Mouse (Mus musculus) adrenal gland, postnatal 36 days (tissue): ENCODE results near the gene Polr2i. TPM values are rescaled to one million over a fixed set of nuclear protein-coding genes. Genes with fewer than 3 reads are reported as not detected.
"Not testable (repeated sequence)": the region's sequence is repeated elsewhere in the genome, so short reads cannot be mapped to it uniquely, and the experiment has no call there.

Experiments
- DNase-seq, 2 experiments: peaks; one replicate each; pipeline ENCODE4 v3.0.0; 2021; ENCODE audit warnings: mixed read lengths in 1 of 2
- long read RNA-seq, 2 experiments: library from polyadenylated mRNA; stranded (forward); transcript quantifications; one replicate each; pipeline ENCODE4 v2.0.0; 2021; ENCODE audit warnings: borderline sequencing depth in 2 of 2
- total RNA-seq, 2 experiments: library from RNA; stranded (reverse); gene quantifications; 2 replicates each; pipeline ENCODE4 v1.2.3; 2021

Polr2i gene
- 10 to 100 TPM; 69.4 to 76.1 TPM for total RNA-seq
- long read RNA-seq, experiment 1, transcript Polr2i-202 (5 exons, 508 nt) = minor isoform, 7 of 53 reads
- long read RNA-seq, experiment 1, transcript Polr2i-201 (6 exons, 819 nt) = major isoform, 45 of 53 reads
- long read RNA-seq, experiment 1, partial matches to known transcripts = 0 of 53 reads
- long read RNA-seq, experiment 1, other reads (novel, unspliced or antisense) = 0 of 53 reads
- long read RNA-seq, experiment 2, transcript Polr2i-201 (6 exons, 819 nt) = major isoform, 11 of 15 reads
- long read RNA-seq, experiment 2, partial matches to known transcripts = 1 of 15 reads
- long read RNA-seq, experiment 2, other reads (novel, unspliced or antisense) = 1 of 15 reads

DNA sequence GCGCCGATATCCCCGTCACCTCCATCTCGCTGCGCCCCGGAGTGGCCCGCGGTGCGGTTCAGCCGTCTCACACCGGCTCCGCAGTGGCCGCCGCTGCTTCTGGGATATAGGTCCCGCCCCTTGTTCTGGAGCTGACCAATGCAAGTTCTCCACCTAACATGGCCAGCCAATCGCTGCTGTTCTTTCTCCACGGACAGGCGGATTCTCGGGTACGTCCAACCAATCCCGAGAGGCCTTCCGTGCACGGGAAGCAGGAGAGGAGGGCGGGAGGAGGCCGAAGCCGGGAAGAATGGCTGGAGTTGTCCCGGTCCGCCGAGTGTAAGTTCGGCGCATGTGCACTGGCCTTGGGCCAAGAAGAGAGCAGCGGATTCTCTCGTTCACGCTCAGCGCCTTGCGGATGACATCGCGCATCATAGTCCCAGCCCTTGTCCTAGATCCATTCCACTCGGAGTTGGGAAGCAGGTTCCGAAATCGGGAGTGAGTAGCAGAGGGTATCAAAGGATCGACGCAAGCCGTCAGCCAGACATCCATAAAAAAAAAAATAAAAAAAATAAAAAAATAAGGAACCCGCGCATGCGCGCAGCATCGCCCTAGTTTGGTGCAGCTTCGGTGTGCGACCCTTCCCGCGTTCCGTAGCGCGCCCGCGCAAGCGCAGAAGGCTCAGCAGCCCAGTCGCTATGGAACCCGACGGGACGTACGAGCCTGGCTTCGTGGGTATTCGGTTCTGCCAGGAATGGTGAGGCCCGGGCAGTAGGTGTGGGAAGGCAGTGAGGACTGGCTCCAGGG, at the start of gene Polr2i, which contains the start of gene Tbcb:
Gene Polr2i (plus strand): TSS at position 280 of the 786 bp plus-strand sequence.
Gene Tbcb (minus strand): TSS at position 604 of the 786 bp plus-strand sequence.
- DNase-seq = peak; percentile 97 to 98

- not testable (repeated sequence) for DNase-seq
Measured at GRCm38 (mm10) chr7:30183189-30183588, 48.6 kb upstream of the Polr2i start.

- DNase-seq = peak; percentile 91 to 94
Measured at GRCm38 (mm10) chr7:30183879-30184289, 47.9 kb upstream of the Polr2i start, which contains the start of gene Cox7a1. Gene Cox7a1 (plus strand): TSS chr7:30184144.

DNA sequence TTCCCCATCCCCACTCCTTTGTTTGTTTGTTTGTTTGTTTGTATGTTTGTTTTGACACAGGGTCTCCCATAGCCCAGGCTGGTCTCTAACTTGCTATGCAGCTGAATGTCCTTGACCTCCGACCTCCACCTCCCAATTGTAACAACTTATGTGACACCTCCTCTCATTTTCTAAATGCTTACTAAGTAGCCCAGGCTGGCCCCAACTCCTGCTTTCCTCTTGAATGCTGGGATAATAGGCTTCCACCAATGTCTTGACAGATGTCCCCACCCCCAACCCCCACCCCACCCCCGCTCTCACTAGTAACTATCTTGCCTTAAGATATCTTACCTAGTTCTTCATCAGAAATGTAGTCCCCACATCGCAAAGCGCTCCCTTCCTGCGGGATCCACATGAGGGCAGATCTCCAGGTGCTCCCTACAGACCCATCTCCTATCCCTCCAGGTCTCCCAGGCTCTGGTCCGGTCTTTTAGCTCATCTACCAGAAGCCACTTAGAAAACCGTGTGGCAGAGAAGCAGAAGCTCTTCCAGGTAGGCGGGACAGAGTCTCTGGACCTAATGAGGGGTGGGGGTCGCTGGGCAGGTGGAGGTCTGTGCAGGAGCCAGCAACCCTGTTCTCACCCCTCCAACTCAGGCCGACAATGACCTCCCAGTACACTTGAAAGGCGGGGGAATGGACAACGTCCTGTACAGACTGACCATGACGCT, 47.0 kb upstream of the Polr2i start:
- no peak for DNase-seq

DNA sequence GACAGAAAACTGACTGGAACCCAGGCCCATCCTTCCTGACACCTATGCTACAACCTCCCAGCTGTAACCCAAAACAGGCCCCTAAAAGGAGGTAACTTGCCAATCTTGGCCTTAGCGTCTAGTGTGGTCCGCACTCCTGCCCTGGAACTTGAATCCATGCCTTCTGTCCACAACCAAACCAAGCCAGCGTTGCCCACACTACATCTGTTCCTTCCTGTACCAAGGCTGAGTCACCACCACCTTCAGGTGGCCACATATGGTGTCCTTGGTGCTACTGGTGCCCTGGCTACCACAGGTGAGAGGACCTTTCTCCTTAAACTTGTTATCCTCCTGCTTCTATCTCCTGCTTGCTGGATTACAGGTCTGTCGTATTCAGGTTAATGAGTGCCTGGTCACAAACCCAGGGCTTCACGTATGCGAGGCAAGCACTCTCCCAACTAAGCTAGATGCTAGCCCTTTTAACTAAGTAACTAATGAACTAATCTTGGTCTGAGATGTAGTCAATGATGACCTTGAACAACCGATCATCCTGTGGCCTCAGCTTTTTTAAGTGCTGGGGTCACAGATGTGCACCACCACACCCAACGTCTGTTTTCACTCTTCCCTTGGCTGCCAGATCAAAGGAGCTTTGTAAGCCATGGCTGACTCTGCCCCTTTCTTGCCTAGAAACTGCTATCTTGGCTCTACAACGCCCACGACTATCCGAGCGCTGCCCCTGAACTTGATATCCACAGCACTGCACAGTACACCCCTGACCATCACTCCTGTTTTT, 43.2 kb upstream of the Polr2i start:
- DNase-seq = no peak

DNA sequence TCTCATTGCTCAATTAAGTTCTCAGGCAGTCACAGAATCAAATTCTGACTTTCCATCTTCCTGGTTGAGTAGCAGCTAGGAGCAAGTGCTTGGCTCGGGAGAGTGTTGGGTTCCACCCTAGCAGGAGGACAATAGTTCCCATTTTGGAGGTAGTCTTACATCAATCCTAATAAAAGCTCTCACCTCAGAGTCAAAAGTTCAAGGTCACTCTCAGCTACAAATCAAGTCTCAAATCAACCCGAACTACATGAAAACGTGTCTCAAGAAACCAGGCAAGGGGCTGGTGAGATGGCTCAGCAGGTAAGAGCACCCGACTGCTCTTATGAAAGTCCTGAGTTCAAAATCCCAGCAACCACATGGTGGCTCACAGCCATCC, 42.6 kb upstream of the Polr2i start:
- DNase-seq = no peak

DNA sequence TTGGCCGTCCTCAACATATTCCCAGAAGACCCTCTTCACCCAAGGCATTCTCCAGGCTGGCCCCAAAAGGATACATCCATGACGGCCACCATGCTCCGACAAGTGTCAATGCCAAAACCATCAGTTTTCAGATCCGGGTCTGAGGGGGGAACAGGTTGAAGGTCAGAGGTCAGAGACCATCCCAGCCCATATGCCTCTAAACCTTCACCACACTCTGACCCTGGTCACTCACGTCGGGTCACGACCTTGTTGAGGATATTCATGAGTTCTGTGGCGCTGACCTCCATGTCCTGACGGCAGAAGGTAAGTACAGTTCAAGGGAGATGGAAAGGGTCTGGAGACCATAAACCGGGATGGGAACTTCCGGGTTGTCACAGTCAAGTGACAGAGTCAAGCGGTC, 39.7 kb upstream of the Polr2i start:
- DNase-seq = no peak

DNA sequence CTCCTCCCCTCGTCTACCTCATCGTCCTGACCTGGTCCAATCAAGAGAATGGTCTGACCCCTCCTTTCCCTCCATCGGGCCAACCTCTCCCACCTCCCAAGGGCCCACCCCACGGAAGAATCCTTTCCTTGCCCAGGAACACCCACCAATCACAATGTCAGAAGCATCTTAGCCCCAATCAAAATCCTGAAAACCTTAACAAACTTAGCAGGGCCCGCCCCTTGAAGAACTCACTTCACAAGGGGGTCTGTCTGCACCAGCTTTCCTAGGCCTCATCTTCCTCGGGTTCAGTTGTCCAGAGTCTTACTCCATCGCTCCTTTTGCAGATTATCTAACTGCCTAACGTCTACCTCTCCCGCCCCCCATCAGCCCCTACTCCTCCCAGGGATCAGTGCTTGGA, 38.7 kb upstream of the Polr2i start:
- no peak for DNase-seq

DNA sequence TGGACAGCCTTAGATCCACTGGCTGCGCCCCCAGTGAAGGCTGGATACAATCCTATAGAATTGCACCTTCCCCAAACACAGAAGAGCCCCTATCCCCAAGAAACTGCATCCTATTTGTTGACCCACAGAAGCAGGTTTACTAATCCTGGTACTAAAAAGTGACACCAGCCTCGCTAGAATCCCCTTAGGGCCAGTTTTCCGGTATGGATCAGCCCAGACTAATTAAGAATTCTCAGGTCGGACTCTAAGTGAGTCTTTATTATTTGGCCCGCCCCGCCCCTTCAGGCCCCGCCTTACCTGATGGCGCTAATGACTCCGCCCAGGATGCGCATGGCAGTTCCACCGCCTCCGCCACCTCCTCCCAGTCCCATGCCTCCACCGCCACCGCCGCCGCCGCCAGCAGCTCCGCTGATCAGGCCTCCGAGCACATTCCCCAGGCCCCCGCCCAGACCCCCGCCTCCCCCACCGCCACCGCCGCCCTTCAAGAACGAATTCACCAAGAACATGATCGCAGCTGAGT, 38.1 kb upstream of the Polr2i start:
- DNase-seq = peak; percentile 89 to 91

GRCm38 (mm10) chr7:30194101-30194831, 37.5 kb upstream of the Polr2i start:
- DNase-seq = peak in 1 of 2 experiments; percentile 61

GRCm38 (mm10) chr7:30194884-30195283, 36.9 kb upstream of the Polr2i start:
- DNase-seq = peak; percentile 99

- DNase-seq = no peak
Measured at GRCm38 (mm10) chr7:30195461-30195860, 36.3 kb upstream of the Polr2i start.

GRCm38 (mm10) chr7:30196171-30196570, 35.6 kb upstream of the Polr2i start:
- peak; percentile 62 to 72 for DNase-seq

DNA sequence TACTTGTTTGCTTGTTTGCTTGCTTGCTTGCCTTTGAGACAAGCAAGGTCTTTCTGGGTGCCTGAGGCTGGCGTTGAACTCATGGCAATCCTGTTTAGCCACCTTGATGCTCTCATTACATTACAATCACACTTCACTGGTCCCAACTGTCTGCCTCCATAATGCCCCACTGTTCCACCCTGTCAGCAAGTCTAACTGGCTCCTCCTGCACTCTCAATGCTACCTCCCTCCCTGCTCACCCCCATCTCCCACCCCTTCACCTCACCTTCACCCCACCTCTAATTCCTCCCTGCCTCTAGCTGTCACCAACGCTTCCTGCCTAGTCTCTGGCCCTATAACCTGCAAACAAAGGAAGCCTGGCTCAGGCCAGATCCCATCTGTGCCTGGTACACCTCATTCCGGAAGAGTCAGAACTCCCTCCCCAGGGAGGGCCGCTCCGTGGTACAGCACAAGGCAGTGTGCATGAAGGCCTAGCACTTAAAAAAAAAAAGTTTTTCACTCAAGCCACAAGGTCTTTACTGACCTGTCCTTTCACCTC, 34.1 kb upstream of the Polr2i start:
- DNase-seq = no peak

- DNase-seq = peak; percentile 63 to 77
Measured at GRCm38 (mm10) chr7:30198481-30198971, 33.2 kb upstream of the Polr2i start, which contains the start of gene Capns1. Gene Capns1 (minus strand): TSS chr7:30198811.

DNA sequence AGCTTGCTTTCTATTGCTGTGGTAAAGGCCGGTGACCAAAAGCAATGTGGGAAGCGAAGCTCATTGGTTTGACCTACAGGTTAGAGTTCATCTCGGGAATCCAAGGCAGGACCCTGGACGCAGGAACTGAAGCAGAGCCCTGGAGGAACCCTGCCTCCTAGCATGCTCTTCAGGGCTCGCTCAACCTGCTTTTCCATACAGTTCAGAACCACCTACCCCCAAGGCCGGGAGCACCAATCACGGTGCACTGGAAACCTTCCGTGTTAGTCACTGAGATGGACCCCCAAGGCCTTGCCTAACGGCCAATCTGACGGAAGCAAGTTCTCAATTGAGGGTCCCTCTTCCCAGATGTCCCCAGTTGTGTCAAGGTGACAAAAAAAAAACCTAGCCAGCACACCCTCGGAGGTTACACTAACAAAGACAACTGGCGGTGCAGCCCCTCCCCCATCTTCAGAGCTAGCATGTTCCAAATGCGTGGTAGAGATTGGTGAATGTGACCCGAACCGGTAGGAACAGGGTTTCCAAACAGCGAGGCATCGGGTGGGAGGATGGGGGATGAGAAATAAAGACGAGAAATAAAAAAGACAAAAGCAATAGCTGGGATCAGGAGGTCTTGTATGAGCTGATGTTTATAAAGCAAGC, 32.1 kb upstream of the Polr2i start:
- no peak for DNase-seq

DNA sequence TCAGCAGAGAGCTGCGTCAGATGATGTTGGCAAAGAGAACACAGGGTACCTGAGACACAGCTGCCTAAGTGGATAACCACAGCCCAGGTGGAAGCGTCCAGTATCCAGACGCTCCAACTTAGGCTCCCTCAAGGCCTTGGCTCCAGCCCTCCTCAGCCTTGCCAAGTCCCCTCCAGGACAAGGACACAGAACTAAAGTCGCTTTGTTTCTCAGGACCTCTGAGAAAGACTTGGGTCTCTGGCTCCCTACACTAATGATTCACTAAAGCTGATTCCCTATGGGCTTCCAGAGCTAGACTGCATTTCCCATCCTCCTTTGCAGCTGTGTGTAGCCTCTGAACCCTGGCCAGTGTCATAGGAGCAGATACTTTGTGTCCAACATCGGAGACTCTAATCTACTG, 31.5 kb upstream of the Polr2i start:
- no peak for DNase-seq

DNA sequence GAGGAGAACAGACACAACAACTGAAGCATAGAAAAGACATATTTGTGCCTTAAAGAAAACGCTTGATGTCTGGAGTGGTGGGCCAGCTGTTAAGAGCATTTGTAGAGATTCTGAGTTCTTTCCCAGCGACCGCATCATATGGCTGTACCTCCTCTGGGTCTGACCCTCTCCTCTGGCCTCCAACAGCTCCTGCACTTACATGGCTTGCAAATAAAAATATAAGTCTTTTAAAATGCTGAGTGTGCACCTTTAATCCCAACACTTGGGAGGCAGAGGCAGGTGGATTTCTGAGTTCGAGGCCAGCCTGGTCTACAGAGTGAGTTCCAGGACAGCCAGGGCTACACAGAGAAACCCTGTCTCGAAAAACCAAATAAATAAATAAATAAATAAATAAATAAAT, 31.1 kb upstream of the Polr2i start:
- DNase-seq = not testable (repeated sequence)

GRCm38 (mm10) chr7:30202895-30203690, 28.7 kb upstream of the Polr2i start:
- peak; percentile 69 to 72 for DNase-seq
